Mouse (Mus musculus) intestine, embryonic 14.5 days (tissue): Measurements from ENCODE around the gene Colec11. TPM values are rescaled to one million over a fixed set of nuclear protein-coding genes. Genes with fewer than 3 reads are reported as not detected.

Experiments used
- ATAC-seq: fragments of 200-750 bp; cut with Nextera tagmentation; replicated peaks from 2 replicates; pipeline ENCODE4 v1.8.0; 2017; ENCODE audit warnings: low read depth, moderate number of reproducible peaks, moderate TSS enrichment, moderate library complexity; ENCODE audit not compliant: low FRiP score, low TSS enrichment
- DNase-seq: peaks from one replicate; pipeline ENCODE4 v3.0.0-alpha.2; 2018; ENCODE audit warnings: low spot score
- H3K27ac ChIP-seq: fragments of 300-500 bp; sonication (generic); 2 replicates; pipeline ENCODE4 v1.5.1; 2014; ENCODE audit warnings: low read depth, mild to moderate bottlenecking, control low read depth
- H3K27me3 ChIP-seq: fragments of 300-500 bp; sonication (generic); replicated peaks from 2 replicates; pipeline ENCODE4 v1.6.1; 2014; ENCODE audit warnings: low read length, control low read depth; ENCODE audit not compliant: control insufficient read depth, insufficient read depth
- H3K36me3 ChIP-seq: fragments of 300-500 bp; sonication (generic); 2 replicates; pipeline ENCODE4 v1.6.1; 2014; ENCODE audit warnings: low read length, control low read depth; ENCODE audit not compliant: control insufficient read depth, insufficient read depth
- H3K4me1 ChIP-seq: fragments of 300-500 bp; sonication (generic); replicated peaks from 2 replicates; pipeline ENCODE4 v1.6.1; 2014; ENCODE audit warnings: low read length, control low read depth, mixed read lengths; ENCODE audit not compliant: control insufficient read depth, insufficient read depth
- H3K4me2 ChIP-seq: fragments of 300-500 bp; sonication (generic); 2 replicates; pipeline ENCODE4 v1.6.1; 2014; ENCODE audit warnings: low read length
- H3K4me3 ChIP-seq: fragments of 300-500 bp; sonication (generic); 2 replicates; pipeline ENCODE4 v1.5.1; 2014; ENCODE audit warnings: low read depth, low read length, control low read depth, mixed read lengths
- H3K9ac ChIP-seq: fragments of 300-500 bp; sonication (generic); 2 replicates; pipeline ENCODE4 v1.6.1; 2014; ENCODE audit warnings: mild to moderate bottlenecking, low read length
- H3K9me3 ChIP-seq: fragments of 300-500 bp; sonication (generic); 2 replicates; pipeline ENCODE4 v1.6.1; 2016; ENCODE audit warnings: low read length, control low read depth; ENCODE audit not compliant: control insufficient read depth
- WGBS: fragments of 180-500 bp; shearing (Covaris S2); extraction: QIAGEN DNeasy Blood & Tissue Kit; methylation state at CpG from one replicate; pipeline ENCODE4 v1.1.7; 2014; 5-methylcytosine and 5-hydroxymethylcytosine counted together
- polyA plus RNA-seq: library from polyadenylated mRNA; unstranded; fragments of >200 nt; fragmentation: Nextera tagmentation; extraction: Ambion mirVana; gene quantifications from 2 replicates; pipeline ENCODE4 v1.2.1, GENCODE M21; 2014

Gene Colec11
- polyA plus RNA-seq, 1 experiment from 2014 or later = 1.2 TPM

- H3K4me1 ChIP-seq = peaks cover 5% of the 10 kb centered on the region
- peak overlapping the region; percentile 82 for H3K4me3 ChIP-seq
- WGBS = 2% methylated on average over 23 of the region's 23 CpGs
- DNase-seq = no peak
- H3K4me2 ChIP-seq = peak overlapping the region; percentile 56
- ATAC-seq = peak; percentile 38
- H3K36me3 ChIP-seq = peaks cover 47% of the 10 kb centered on the region
- H3K27ac ChIP-seq = peak overlapping the region; percentile 87
- no peaks in the 10 kb centered on the region for H3K9me3 ChIP-seq
- no peaks in the 10 kb centered on the region for H3K27me3 ChIP-seq
- H3K9ac ChIP-seq = peak overlapping the region; percentile 92
Observed at GRCm38 (mm10) chr12:28635058-28635534, 11.9 kb upstream of the Colec11 start.

GRCm38 (mm10) chr12:28628436-28628835 lies 5.3 kb upstream of the Colec11 start:
- H3K4me2 ChIP-seq = no peak overlapping the region
- no peak overlapping the region for H3K27ac ChIP-seq
- H3K9ac ChIP-seq = no peak overlapping the region
- DNase-seq = no peak
- ATAC-seq = no peak
- H3K36me3 ChIP-seq = peaks cover 55% of the 10 kb centered on the region
- no peaks in the 10 kb centered on the region for H3K4me1 ChIP-seq
- H3K9me3 ChIP-seq = no peaks in the 10 kb centered on the region
- no peaks in the 10 kb centered on the region for H3K27me3 ChIP-seq
- no peak overlapping the region for H3K4me3 ChIP-seq
- 93% methylated on average over 2 of the region's 2 CpGs for WGBS

GRCm38 (mm10) chr12:28627092-28627491 lies 3.9 kb upstream of the Colec11 start:
- Histone ChIP-seq H3K4me2 (no peak overlapping the region), H3K27me3 (no peaks in the 10 kb centered on the region), H3K4me1 (peaks cover 12% of the 10 kb centered on the region), H3K9me3 (no peaks in the 10 kb centered on the region), H3K4me3 (no peak overlapping the region), H3K36me3 (peaks cover 42% of the 10 kb centered on the region), H3K27ac (no peak overlapping the region), H3K9ac (no peak overlapping the region)
- WGBS = 47% methylated on average over 4 of the region's 4 CpGs
- ATAC-seq (no peak), DNase-seq (no peak)

DNA sequence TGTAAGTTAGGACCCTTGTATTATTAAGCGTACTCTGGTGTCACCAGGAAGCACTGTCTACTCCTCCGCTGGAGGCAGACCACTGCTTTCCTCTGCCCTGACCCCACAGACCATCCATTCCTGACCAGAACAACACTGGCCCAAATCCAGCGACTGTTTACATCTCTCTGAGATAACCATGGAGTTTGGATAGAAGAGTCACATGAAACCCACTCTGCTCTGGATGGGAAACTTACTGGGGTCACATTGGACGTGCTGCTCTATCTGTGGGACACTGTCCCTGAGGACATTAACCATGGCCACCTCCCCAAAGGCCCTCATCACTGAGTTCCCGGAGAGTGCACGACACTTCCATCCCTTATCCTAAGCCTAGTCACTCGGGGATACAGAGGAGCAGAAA lies 2.2 kb upstream of the Colec11 start:
- 76% methylated on average over 7 of the region's 7 CpGs for WGBS
- ATAC-seq = no peak

DNA sequence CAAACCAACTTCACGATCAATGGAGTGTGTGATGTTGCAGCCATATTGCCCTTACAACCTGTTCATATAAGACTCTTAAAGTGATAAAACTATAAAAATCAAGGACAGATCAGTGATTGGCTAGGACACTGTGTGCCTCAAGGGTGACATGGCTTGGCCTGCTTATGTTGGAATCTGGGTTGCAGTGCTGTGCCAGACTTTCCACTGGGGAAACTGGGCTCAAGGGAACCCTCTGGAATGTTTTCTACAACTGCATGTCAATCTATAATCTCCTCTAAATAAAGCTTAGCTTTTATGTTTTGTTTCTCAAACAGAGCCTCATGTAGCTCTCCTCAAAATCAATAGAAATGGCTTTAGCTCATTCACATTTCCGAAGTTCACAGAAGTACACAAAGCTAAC lies 1.1 kb upstream of the Colec11 start:
- H3K36me3 ChIP-seq = peaks cover 13% of the 10 kb centered on the region
- H3K4me1 ChIP-seq = peaks cover 22% of the 10 kb centered on the region
- 76% methylated on average over 2 of the region's 2 CpGs for WGBS
- ATAC-seq (no peak), DNase-seq (no peak)
- no peak overlapping the region for H3K4me3 ChIP-seq
- H3K9me3 ChIP-seq = no peaks in the 10 kb centered on the region
- no peak overlapping the region for H3K9ac ChIP-seq
- H3K27ac ChIP-seq = no peak overlapping the region
- no peak overlapping the region for H3K4me2 ChIP-seq
- H3K27me3 ChIP-seq = no peaks in the 10 kb centered on the region

More for the DNA sequence above, 2.2 kb upstream of the Colec11 start:
- Histone ChIP-seq H3K4me2 (no peak overlapping the region), H3K9ac (no peak overlapping the region), H3K4me1 (peaks cover 22% of the 10 kb centered on the region), H3K27ac (no peak overlapping the region), H3K27me3 (no peaks in the 10 kb centered on the region), H3K9me3 (no peaks in the 10 kb centered on the region), H3K4me3 (no peak overlapping the region), H3K36me3 (peaks cover 25% of the 10 kb centered on the region)
- DNase-seq = no peak

DNA sequence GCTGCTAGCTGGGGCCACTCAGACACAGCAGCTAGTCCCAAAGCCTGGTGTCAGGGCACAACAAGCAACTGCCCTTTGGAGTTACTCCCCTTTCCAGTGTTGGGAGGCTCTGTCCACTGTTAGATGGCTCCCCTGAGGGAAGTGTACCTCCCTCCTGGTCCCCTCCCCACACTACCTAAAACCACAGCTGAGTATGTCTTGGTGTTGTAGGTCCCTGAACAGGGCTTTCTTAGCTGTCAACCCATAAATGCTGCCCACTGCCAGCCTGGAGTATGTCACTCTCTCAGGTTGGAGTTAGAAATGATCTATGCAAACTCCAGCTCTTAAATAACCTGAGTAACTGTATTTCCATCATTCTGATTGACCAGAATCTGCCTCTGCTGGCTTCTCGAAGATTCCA lies 536 bp downstream of the Colec11 start:
- peak overlapping the region; percentile 39; the same call in 1 of the 2 replicates for H3K27ac ChIP-seq
- no peak for DNase-seq
- H3K27me3 ChIP-seq = no peaks in the 10 kb centered on the region
- peaks cover 22% of the 10 kb centered on the region for H3K4me1 ChIP-seq
- no peaks in the 10 kb centered on the region for H3K36me3 ChIP-seq
- no peak overlapping the region for H3K9ac ChIP-seq
- H3K4me3 ChIP-seq = no peak overlapping the region
- H3K4me2 ChIP-seq = no peak overlapping the region
- 40% methylated on average over 1 of the region's 1 CpGs for WGBS
- no peaks in the 10 kb centered on the region for H3K9me3 ChIP-seq
- ATAC-seq = no peak

GRCm38 (mm10) chr12:28622167-28622532 lies 1.0 kb downstream of the Colec11 start:
- Histone ChIP-seq H3K9me3 (no peaks in the 10 kb centered on the region), H3K27ac (peak overlapping the region; percentile 39; the same call in 1 of the 2 replicates), H3K4me2 (0 out of 2 replicates have a peak overlapping the region, but pooled peaks have one; percentile 1), H3K36me3 (no peaks in the 10 kb centered on the region), H3K4me1 (peaks cover 22% of the 10 kb centered on the region), H3K27me3 (no peaks in the 10 kb centered on the region), H3K9ac (no peak overlapping the region), H3K4me3 (no peak overlapping the region)
- 24% methylated on average over 5 of the region's 5 CpGs for WGBS
- no peak for ATAC-seq
- DNase-seq = no peak

DNA sequence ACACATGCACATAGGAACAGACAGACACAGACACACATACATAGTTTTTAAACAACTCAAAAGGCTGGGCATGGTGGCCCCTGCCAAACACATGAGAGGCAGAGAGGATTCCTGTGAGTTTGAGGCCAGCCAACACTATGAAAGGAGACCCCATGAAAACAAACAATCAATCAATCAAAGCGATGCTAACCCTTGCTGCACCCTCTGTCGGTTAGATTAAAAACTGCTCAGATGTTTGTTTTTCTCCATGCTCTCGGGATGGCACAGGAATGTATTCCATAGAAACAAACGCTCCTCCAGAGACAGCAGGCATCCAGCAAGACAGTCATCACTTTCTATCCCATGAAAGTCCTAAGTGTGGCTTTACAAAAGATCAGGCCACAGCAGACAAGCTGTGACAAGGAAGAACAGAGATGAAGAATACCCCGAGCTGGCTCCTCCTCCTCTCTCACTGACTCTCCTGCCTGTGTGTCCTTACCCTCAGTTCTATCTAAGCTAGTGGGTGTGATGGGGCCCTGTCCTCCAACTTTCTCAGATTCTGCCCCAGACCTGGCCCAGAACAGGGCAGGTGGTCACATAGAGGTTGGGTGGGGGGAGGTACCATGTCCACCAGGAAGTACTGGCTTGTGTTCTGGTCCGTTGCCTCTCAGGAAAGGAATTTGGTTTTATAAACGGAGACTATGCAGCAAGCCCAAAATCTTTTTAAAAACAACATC lies 1.6 kb downstream of the Colec11 start:
- no peak for DNase-seq
- H3K9ac ChIP-seq = no peak overlapping the region
- peak overlapping the region; percentile 39; the same call in 1 of the 2 replicates for H3K27ac ChIP-seq
- ATAC-seq = 0 out of 2 replicates have a peak, but pooled peaks have one; percentile 18
- H3K4me3 ChIP-seq = no peak overlapping the region
- no peaks in the 10 kb centered on the region for H3K27me3 ChIP-seq
- 9% methylated on average over 7 of the region's 7 CpGs for WGBS
- peaks cover 22% of the 10 kb centered on the region for H3K4me1 ChIP-seq
- no peaks in the 10 kb centered on the region for H3K36me3 ChIP-seq
- H3K4me2 ChIP-seq = 0 out of 2 replicates have a peak overlapping the region, but pooled peaks have one; percentile 1
- no peaks in the 10 kb centered on the region for H3K9me3 ChIP-seq

GRCm38 (mm10) chr12:28617297-28617696 lies 5.9 kb downstream of the Colec11 start:
- 38% methylated on average over 4 of the region's 4 CpGs for WGBS
- Histone ChIP-seq H3K4me2 (no peak overlapping the region), H3K4me3 (no peak overlapping the region), H3K27ac (0 out of 2 replicates have a peak overlapping the region, but pooled peaks have one; percentile 23), H3K4me1 (peaks cover 12% of the 10 kb centered on the region), H3K36me3 (no peaks in the 10 kb centered on the region), H3K27me3 (no peaks in the 10 kb centered on the region), H3K9ac (no peak overlapping the region), H3K9me3 (no peaks in the 10 kb centered on the region)
- DNase-seq (no peak), ATAC-seq (no peak)
